Comparison of ENCODE assay signal across 14 mouse cellular contexts in the genomic region with DNA sequence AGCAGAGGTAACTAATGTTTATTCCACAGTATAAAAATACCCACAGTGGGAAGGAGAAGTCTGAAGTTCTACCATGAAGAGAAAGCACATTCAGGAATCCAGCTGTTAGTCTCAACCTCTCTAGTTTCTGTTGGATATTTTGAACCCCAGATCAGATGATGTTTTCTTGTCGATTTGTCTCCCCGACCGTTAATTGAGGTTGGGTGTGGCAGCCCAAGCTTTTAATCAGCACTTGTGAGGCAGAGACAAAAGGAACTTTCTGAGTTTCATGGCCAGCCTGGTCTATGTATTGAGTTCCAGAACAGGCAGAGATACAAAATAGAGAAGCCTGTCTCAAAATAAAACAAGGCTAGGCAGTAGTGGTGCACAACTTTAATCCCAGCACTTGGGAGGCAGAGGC.
"Had no signal": no experiment of that assay in that cellular context is flagged by ENCODE, and none has a peak within 500 bp of the region (broad histone marks: within the 10 kb centered on the region; RNA-seq: fewer than 3 reads in every experiment).

No protein-coding gene starts in this region.

- H3K9ac ChIP-seq: limb, embryonic 12.5 days; lung, embryonic 15.5 days; neural tube, embryonic 15.5 days had no signal

- H3K27ac ChIP-seq: kidney, postnatal 0 days; limb, embryonic 12.5 days; lung, embryonic 15.5 days; midbrain, embryonic 10.5 days; neural tube, embryonic 15.5 days had no signal

- H3K36me3 ChIP-seq: limb, embryonic 12.5 days; lung, embryonic 15.5 days; midbrain, embryonic 10.5 days; neural tube, embryonic 15.5 days had no signal

- H3K4me2 ChIP-seq: limb, embryonic 12.5 days; lung, embryonic 15.5 days; neural tube, embryonic 15.5 days had no signal

- H3K9me3 ChIP-seq: neural tube, embryonic 15.5 days had no signal

- H3K4me1 ChIP-seq: midbrain, embryonic 10.5 days; neural tube, embryonic 15.5 days had no signal

- H3K27me3 ChIP-seq: limb, embryonic 12.5 days; lung, embryonic 15.5 days; neural tube, embryonic 15.5 days had no signal

- DNase-seq: kidney, adult 11 months; kidney, adult 9 months; layer of hippocampus, postnatal 36 days; lung, postnatal 14 days; midbrain, embryonic 14.5 days; right cerebral cortex, adult 18-20 months; right cerebral cortex, postnatal 25 days; thymus, postnatal 14 days had no signal

- H3K4me3 ChIP-seq: limb, embryonic 12.5 days; lung, embryonic 15.5 days; midbrain, embryonic 10.5 days; myocyte; neural tube, embryonic 15.5 days had no signal
